Mouse (Mus musculus) embryonic fibroblast, embryonic 13.5 days (primary cell): ENCODE measurements around the gene Rbms1. TPM values are rescaled to one million over a fixed set of nuclear protein-coding genes. Genes with fewer than 3 reads are reported as not detected.

Experiments
- H3K27ac ChIP-seq: 2 replicates; pipeline ENCODE4 v1.5.1; 2012; ENCODE audit warnings: low read length, control low read depth, inconsistent platforms; ENCODE audit not compliant: insufficient read depth
- H3K4me1 ChIP-seq: 2 replicates; pipeline ENCODE4 v1.6.1; 2011; ENCODE audit warnings: low read length; ENCODE audit not compliant: control insufficient read depth, insufficient read depth
- H3K4me3 ChIP-seq: 2 replicates; pipeline ENCODE4 v1.5.1; 2011; ENCODE audit warnings: mild to moderate bottlenecking, control low read depth, low read length; ENCODE audit not compliant: insufficient read depth
- CTCF ChIP-seq: IDR thresholded peaks from 2 replicates; pipeline ENCODE4 v1.5.1; 2011; ENCODE audit warnings: mild to moderate bottlenecking, control low read depth, low read length, moderate library complexity, borderline replicate concordance; ENCODE audit not compliant: insufficient read depth
- POLR2A ChIP-seq: IDR thresholded peaks from 2 replicates; pipeline ENCODE4 v1.6.1; 2011; ENCODE audit warnings: low read depth, mild to moderate bottlenecking, control low read depth, low read length, moderate library complexity
- polyA plus RNA-seq: library from polyadenylated mRNA; stranded (reverse); fragments of >200 nt; gene quantifications from 2 replicates; pipeline ENCODE4 v1.2.4, GENCODE M21; 2011; ENCODE audit warnings: low read depth; ENCODE audit not compliant: missing spikeins, insufficient read length

The Rbms1 gene
- polyA plus RNA-seq, 1 experiment: 222 TPM

DNA sequence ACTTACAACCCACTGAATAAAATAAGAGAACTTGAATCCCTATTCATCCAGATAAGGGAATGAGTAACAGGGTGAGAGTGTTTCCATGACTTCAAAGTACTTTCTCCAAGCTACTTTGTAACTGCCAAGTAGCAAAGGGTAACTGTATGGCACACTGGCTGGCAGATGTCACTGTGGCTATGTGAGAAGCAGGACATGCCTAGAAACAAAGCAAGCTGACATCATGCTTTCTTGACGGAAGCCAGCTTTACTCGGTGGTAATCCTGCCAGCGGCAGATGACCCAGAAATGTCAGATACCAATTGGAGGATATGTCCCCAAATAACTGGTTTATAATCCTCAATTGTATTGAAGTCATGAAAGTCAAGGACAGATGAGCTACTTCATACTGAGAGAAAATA lies 218.3 kb downstream of the Rbms1 start:
- H3K4me3 ChIP-seq: no peak overlapping the region
- no peak overlapping the region for H3K27ac ChIP-seq
- TF ChIP-seq CTCF (no peak), POLR2A (no peak)
- peaks cover 18% of the 10 kb centered on the region for H3K4me1 ChIP-seq

- no peaks in the 10 kb centered on the region for H3K4me1 ChIP-seq
- TF ChIP-seq CTCF: no peak
- TF ChIP-seq POLR2A: no peak
- no peak overlapping the region for H3K4me3 ChIP-seq
- H3K27ac ChIP-seq: no peak overlapping the region
These were observed 223.4 kb downstream of the Rbms1 start for GRCm38 (mm10) chr2:60739389-60740137.

DNA sequence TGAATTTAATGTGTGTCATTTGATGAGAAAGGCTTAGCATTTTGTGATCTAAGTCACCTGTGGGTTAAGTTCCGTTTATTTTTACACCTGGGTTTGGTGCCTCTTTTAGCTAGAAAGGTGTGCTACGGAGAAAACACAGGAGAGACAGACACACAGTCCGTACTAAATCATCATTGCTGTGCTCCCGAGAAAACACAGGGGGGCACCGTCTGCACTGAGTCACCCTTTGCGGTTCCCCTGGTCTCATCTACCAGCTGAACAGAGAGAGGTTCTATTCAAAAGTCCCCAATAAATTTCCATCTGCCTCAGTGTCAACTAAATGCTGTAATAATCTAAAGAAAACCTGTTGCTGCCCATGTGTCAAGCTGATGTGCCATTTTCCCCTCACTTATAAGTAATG lies 232.1 kb downstream of the Rbms1 start:
- Histone ChIP-seq H3K4me1 (no peaks in the 10 kb centered on the region), H3K27ac (no peak overlapping the region), H3K4me3 (no peak overlapping the region)
- 0 out of 2 replicates have a peak, but pooled peaks have one; percentile 12 for TF ChIP-seq CTCF
- TF ChIP-seq POLR2A: no peak

DNA sequence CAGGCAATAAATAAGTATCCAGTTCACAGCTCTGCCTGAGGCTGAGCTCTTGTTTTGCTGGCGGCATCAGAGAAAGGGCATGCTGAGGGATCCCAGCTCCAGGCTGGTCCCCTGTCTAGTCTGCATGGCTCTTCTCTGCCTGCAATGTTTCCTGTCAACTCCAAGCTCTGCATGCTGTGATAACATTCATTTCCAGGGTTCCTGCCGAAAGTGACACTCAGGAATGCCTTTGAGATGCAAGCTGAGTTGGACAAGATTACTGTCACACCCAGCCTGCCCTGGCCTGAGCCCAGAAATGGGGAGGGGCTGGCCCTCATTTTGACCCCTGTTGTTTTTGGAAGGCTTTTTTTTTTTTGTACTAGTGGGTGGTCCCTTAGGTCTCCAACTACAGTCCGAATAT lies 233.0 kb downstream of the Rbms1 start:
- no peak overlapping the region for H3K4me3 ChIP-seq
- no peak for TF ChIP-seq CTCF
- no peak for TF ChIP-seq POLR2A
- H3K27ac ChIP-seq: no peak overlapping the region
- H3K4me1 ChIP-seq: no peaks in the 10 kb centered on the region

- Histone ChIP-seq H3K4me1 (no peaks in the 10 kb centered on the region), H3K27ac (no peak overlapping the region), H3K4me3 (no peak overlapping the region)
- no peak for TF ChIP-seq POLR2A
- TF ChIP-seq CTCF: no peak
These were observed 233.9 kb downstream of the Rbms1 start for GRCm38 (mm10) chr2:60728902-60729585.

DNA sequence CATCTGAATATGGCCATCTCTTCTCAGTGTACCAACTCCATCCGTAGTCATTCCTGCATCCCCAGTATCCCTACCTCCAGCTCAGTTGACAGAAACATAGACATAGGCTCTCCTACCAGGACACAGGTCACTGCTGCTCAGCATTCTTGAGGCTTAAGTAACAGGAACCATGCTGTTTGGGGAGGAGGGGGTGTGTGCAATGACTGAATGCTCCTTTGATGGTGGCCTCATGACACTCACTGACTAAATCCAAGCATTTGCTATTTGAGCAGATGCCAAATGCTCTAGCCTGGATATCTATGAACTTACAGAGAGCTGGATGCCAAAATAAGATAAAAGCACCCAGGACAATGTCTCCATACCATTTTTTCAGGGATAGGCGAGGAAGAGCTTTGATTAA lies 238.3 kb downstream of the Rbms1 start:
- TF ChIP-seq CTCF: no peak
- TF ChIP-seq POLR2A: no peak
- Histone ChIP-seq H3K4me3 (no peak overlapping the region), H3K4me1 (no peaks in the 10 kb centered on the region), H3K27ac (no peak overlapping the region)

- Histone ChIP-seq H3K4me1 (no peaks in the 10 kb centered on the region), H3K27ac (peak overlapping the region; percentile 14; the same call in 1 of the 2 replicates), H3K4me3 (no peak overlapping the region)
- TF ChIP-seq CTCF: no peak
- TF ChIP-seq POLR2A: no peak
These were observed 240.0 kb downstream of the Rbms1 start for GRCm38 (mm10) chr2:60722967-60723366.

GRCm38 (mm10) chr2:60722514-60722913 lies 240.5 kb downstream of the Rbms1 start, which contains the start of gene Itgb6:
Gene Itgb6 (minus strand): TSS chr2:60722643.
- H3K27ac ChIP-seq: peak within 1 kb of the TSS; percentile 14; the same call in 1 of the 2 replicates
- no peaks in the 10 kb centered on the region for H3K4me1 ChIP-seq
- no peak within 1 kb of the TSS for H3K4me3 ChIP-seq
- TF ChIP-seq CTCF: no peak
- no peak for TF ChIP-seq POLR2A

DNA sequence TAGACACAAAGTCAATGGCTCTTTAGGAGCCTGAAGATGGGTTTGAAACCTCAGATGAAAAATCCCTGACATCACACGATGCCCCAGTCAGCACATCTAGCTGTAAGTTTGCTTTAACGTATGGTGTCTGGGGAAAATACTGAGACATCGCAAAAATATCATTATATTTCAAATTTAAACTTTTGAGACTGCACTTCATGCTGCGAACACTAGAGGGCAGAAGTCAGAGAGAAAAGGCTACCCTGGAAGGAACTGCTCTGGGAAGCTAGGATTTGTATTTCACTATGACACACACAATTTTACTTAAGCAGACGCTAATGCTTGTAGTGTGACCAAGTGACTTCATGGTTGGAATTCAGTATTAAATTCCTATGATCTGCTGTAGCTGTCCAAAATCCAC lies 242.1 kb downstream of the Rbms1 start:
- no peaks in the 10 kb centered on the region for H3K4me1 ChIP-seq
- no peak overlapping the region for H3K27ac ChIP-seq
- no peak overlapping the region for H3K4me3 ChIP-seq
- TF ChIP-seq CTCF (no peak), POLR2A (no peak)

DNA sequence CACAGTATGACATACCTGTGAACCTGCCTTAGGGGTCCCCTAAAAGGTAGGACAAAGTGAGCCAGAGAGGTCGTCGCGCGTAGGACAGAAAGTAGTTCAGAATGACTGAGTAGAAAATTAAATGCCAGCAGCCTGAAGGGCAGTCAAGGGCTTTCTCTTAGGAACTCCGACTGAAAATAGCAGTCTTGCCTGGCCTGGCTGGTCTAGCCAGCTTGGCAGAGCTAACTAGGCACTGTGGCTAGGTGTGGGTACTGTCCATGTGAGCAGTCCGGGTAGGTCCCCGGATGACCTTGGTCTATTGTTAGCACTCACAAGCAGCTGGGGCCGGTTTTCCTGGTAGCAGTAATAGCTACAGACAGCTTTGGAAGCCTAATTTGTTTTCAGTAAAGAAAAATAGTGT lies 242.8 kb downstream of the Rbms1 start:
- Histone ChIP-seq H3K27ac (no peak overlapping the region), H3K4me1 (peaks cover 2% of the 10 kb centered on the region; the same call in 1 of the 2 replicates), H3K4me3 (no peak overlapping the region)
- no peak for TF ChIP-seq CTCF
- TF ChIP-seq POLR2A: no peak
